Mouse (Mus musculus) embryo, embryonic 10 days (tissue): ENCODE results near the gene Tmem161b.
"Not testable (repeated sequence)": the region's sequence is repeated elsewhere in the genome, so short reads cannot be mapped to it uniquely, and the experiment has no call there.

Source experiments
- DNase-seq: peaks from one replicate; pipeline ENCODE4 v3.0.0-alpha.2; 2015; ENCODE audit warnings: low spot score

Tmem161b gene

GRCm38 (mm10) chr13:84221820-84222681, at the start of gene Tmem161b:
Tmem161b (plus strand) TSS chr13:84222296.
- peak; percentile 93 for DNase-seq

GRCm38 (mm10) chr13:84185835-84186234, 36.3 kb upstream of the Tmem161b start:
- not testable (repeated sequence) for DNase-seq

GRCm38 (mm10) chr13:84192723-84193122, 29.4 kb upstream of the Tmem161b start:
- no peak for DNase-seq

GRCm38 (mm10) chr13:84222682-84222992, 541 bp downstream of the Tmem161b start:
- no peak for DNase-seq

- DNase-seq, result no peak
Observed at GRCm38 (mm10) chr13:84223018-84223417, 922 bp downstream of the Tmem161b start.

GRCm38 (mm10) chr13:84234019-84234418, 11.9 kb downstream of the Tmem161b start:
- no peak for DNase-seq

- DNase-seq, result no peak
Observed at GRCm38 (mm10) chr13:84236768-84237167, 14.7 kb downstream of the Tmem161b start.

- DNase-seq, result no peak
Observed at GRCm38 (mm10) chr13:84238184-84238583, 16.1 kb downstream of the Tmem161b start.

GRCm38 (mm10) chr13:84248065-84248464, 26.0 kb downstream of the Tmem161b start:
- DNase-seq, result no peak

GRCm38 (mm10) chr13:84251295-84251694, 29.2 kb downstream of the Tmem161b start:
- no peak for DNase-seq

- no peak for DNase-seq
Observed at GRCm38 (mm10) chr13:84255047-84255446, 33.0 kb downstream of the Tmem161b start.

- not testable (repeated sequence) for DNase-seq
Observed at GRCm38 (mm10) chr13:84264418-84264817, 42.3 kb downstream of the Tmem161b start.

GRCm38 (mm10) chr13:84276246-84276645, 54.1 kb downstream of the Tmem161b start:
- no peak for DNase-seq

- no peak for DNase-seq
Observed at GRCm38 (mm10) chr13:84280352-84280751, 58.3 kb downstream of the Tmem161b start.

- no peak for DNase-seq
Observed at GRCm38 (mm10) chr13:84282966-84283365, 60.9 kb downstream of the Tmem161b start.

GRCm38 (mm10) chr13:84284764-84285558, 62.9 kb downstream of the Tmem161b start:
- DNase-seq, result peak; percentile 73

- DNase-seq, result peak; percentile 8
Observed at GRCm38 (mm10) chr13:84285559-84285945, 63.5 kb downstream of the Tmem161b start.

GRCm38 (mm10) chr13:84299445-84300053, 77.5 kb downstream of the Tmem161b start:
- DNase-seq, result peak; percentile 12

GRCm38 (mm10) chr13:84343272-84343671, 121.2 kb downstream of the Tmem161b start:
- DNase-seq, result peak; percentile 13

GRCm38 (mm10) chr13:84343691-84344495, 121.8 kb downstream of the Tmem161b start:
- no peak for DNase-seq

GRCm38 (mm10) chr13:84344711-84345110, 122.6 kb downstream of the Tmem161b start:
- DNase-seq, result peak; percentile 11

- peak; percentile 37 for DNase-seq
Observed at GRCm38 (mm10) chr13:84345114-84345513, 123.0 kb downstream of the Tmem161b start.
